Mouse (Mus musculus) liver, embryonic 14.5 days (tissue): ENCODE measurements around the gene Gpr37. TPM values are rescaled to one million over a fixed set of nuclear protein-coding genes. Genes with fewer than 3 reads are reported as not detected.

Source experiments
- ATAC-seq: fragments of 200-750 bp; cut with Nextera tagmentation; 2 replicates; pipeline ENCODE4 v1.8.0; 2017; ENCODE audit warnings: moderate number of reproducible peaks, mild to moderate bottlenecking, moderate library complexity; ENCODE audit not compliant: insufficient read depth
- DNase-seq, 3 experiments: peaks; one replicate each; pipeline ENCODE4 v3.0.0-alpha.2; 2012 to 2013; ENCODE audit warnings: low read depth in 3 of 3, low spot score in 3 of 3
- H3K27ac ChIP-seq: fragments of 300-500 bp; sonication (generic); 2 replicates; pipeline ENCODE4 v1.5.1; 2014; ENCODE audit warnings: moderate library complexity, mild to moderate bottlenecking, control low read depth, inconsistent platforms
- H3K27me3 ChIP-seq: fragments of 300-500 bp; sonication (generic); 2 replicates; pipeline ENCODE4 v1.6.1; 2014; ENCODE audit warnings: mild to moderate bottlenecking, low read length, moderate library complexity; ENCODE audit not compliant: control insufficient read depth, insufficient read depth
- H3K36me3 ChIP-seq: fragments of 300-500 bp; sonication (generic); replicated peaks from 2 replicates; pipeline ENCODE4 v1.6.1; 2014; ENCODE audit warnings: low read depth; ENCODE audit not compliant: control insufficient read depth, insufficient read depth
- H3K4me1 ChIP-seq, 2 experiments: fragments of 200-500 bp in 1 of 2; fragments of 300-500 bp in 1 of 2; sonication (generic) in 1 of 2; replicated peaks; 2 replicates each; pipeline ENCODE4 v1.6.1; 2012 to 2014; ENCODE audit warnings: antibody characterized with exemption in 1 of 2, inconsistent platforms in 1 of 2, low read length in 1 of 2; ENCODE audit not compliant: control insufficient read depth in 2 of 2, insufficient read depth in 2 of 2
- H3K4me2 ChIP-seq: fragments of 300-500 bp; sonication (generic); 2 replicates; pipeline ENCODE4 v1.6.1; 2014; ENCODE audit warnings: low read depth, mild to moderate bottlenecking, control low read depth, moderate library complexity
- H3K4me3 ChIP-seq, 2 experiments: fragments of 200-500 bp in 1 of 2; fragments of 300-500 bp in 1 of 2; sonication (generic) in 1 of 2; 2 replicates each; pipeline ENCODE4 v1.5.1; 2012 to 2014; ENCODE audit warnings: low read depth in 2 of 2, low read length in 2 of 2, mild to moderate bottlenecking in 2 of 2, control low read depth in 1 of 2, inconsistent platforms in 1 of 2, moderate library complexity in 1 of 2; ENCODE audit not compliant: insufficient read depth in 1 of 2
- H3K9ac ChIP-seq: fragments of 300-500 bp; sonication (generic); replicated peaks from 2 replicates; pipeline ENCODE4 v1.6.1; 2014; ENCODE audit warnings: mild to moderate bottlenecking, control low read depth, moderate library complexity
- H3K9me3 ChIP-seq: fragments of 300-500 bp; sonication (generic); 2 replicates; pipeline ENCODE4 v1.6.1; 2016; ENCODE audit warnings: low read length, mixed read lengths; ENCODE audit not compliant: control insufficient read depth
- CTCF ChIP-seq: IDR thresholded peaks from 2 replicates; pipeline ENCODE4 v1.5.1; 2016; ENCODE audit warnings: antibody characterized with exemption, low read depth, control low read depth
- EP300 ChIP-seq: IDR thresholded peaks from 2 replicates; pipeline ENCODE4 v1.6.1; 2016; ENCODE audit warnings: antibody characterized with exemption, low read depth
- WGBS: fragments of 180-500 bp; shearing (Covaris S2); extraction: QIAGEN DNeasy Blood & Tissue Kit; methylation state at CpG from one replicate; pipeline ENCODE4 v1.1.7; 2014; ENCODE audit not compliant: insufficient replicate concordance; 5-methylcytosine and 5-hydroxymethylcytosine counted together
- polyA plus RNA-seq, 2 experiments: library from polyadenylated mRNA; depleted of rRNA in 1 of 2; stranded (reverse) in 1 of 2; unstranded in 1 of 2; fragments of >200 nt; fragmentation: Nextera tagmentation in 1 of 2; extraction: Ambion mirVana in 1 of 2; gene quantifications; 2 replicates each; pipeline versions ENCODE4 v1.2.1 to v1.2.3; 2012 to 2014

Gpr37 gene
- 0.02 TPM in 2 replicates for polyA plus RNA-seq (2012; rRNA removed)
- 0.03 and 0.04 TPM in 2 replicates for polyA plus RNA-seq (2014; fragmentation: Nextera tagmentation; extraction: Ambion mirVana)

GRCm38 (mm10) chr6:25690629-25691028 lies at the start of gene Gpr37:
Gpr37 (minus strand) TSS chr6:25690729.
- H3K9ac ChIP-seq: no peak within 1 kb of the TSS
- DNase-seq: no peak
- H3K27ac ChIP-seq: no peak within 1 kb of the TSS
- TF ChIP-seq CTCF: no peak
- TF ChIP-seq EP300: no peak
- peak within 1 kb of the TSS; percentile 37 to 46 for H3K4me3 ChIP-seq
- no peaks in the 10 kb centered on the region for H3K4me1 ChIP-seq
- no peaks in the 10 kb centered on the region for H3K9me3 ChIP-seq
- WGBS: 25% methylated on average over 7 of the region's 7 CpGs
- ATAC-seq: no peak
- peaks cover 26% of the 10 kb centered on the region for H3K27me3 ChIP-seq
- no peaks in the 10 kb centered on the region for H3K36me3 ChIP-seq
- peak within 1 kb of the TSS; percentile 44 for H3K4me2 ChIP-seq

- DNase-seq: no peak
- Histone ChIP-seq H3K27ac (no peak overlapping the region), H3K4me2 (no peak overlapping the region), H3K4me1 (no peaks in the 10 kb centered on the region), H3K36me3 (no peaks in the 10 kb centered on the region), H3K9ac (no peak overlapping the region), H3K4me3 (no peak overlapping the region), H3K9me3 (no peaks in the 10 kb centered on the region), H3K27me3 (no peaks in the 10 kb centered on the region)
- no peak for ATAC-seq
- TF ChIP-seq CTCF (no peak), EP300 (no peak)
Observed at GRCm38 (mm10) chr6:25736533-25736932, 46.0 kb upstream of the Gpr37 start.

DNA sequence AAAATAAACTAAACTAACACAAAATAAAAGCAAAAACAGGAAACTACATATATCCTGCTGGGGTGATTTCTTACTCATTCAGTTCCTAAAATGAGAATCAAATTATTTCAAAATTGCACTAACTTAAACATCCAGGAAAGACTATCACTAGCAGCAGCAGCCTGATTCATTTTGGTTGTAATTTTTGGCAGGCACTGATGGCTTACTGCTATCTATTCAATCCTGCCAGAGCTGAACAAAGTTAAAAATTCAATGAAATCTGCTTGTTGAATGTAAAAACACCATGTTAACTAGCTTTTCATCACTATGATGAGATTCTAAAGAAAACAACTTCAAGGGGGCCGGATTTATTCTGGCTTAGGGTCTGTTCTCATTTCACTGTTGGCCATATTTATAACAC lies 36.0 kb upstream of the Gpr37 start:
- Histone ChIP-seq H3K27me3 (no peaks in the 10 kb centered on the region), H3K4me3 (no peak overlapping the region), H3K36me3 (no peaks in the 10 kb centered on the region), H3K9ac (no peak overlapping the region), H3K27ac (no peak overlapping the region), H3K4me1 (no peaks in the 10 kb centered on the region), H3K4me2 (no peak overlapping the region), H3K9me3 (no peaks in the 10 kb centered on the region)
- no peak for DNase-seq
- no peak for ATAC-seq
- TF ChIP-seq CTCF: no peak
- TF ChIP-seq EP300: no peak
- WGBS: 48% methylated on average over 1 of the region's 1 CpGs

- ATAC-seq (no peak), DNase-seq (no peak)
- Histone ChIP-seq H3K9me3 (no peaks in the 10 kb centered on the region), H3K27ac (no peak overlapping the region), H3K4me2 (no peak overlapping the region), H3K4me3 (no peak overlapping the region), H3K36me3 (no peaks in the 10 kb centered on the region), H3K9ac (no peak overlapping the region), H3K4me1 (no peaks in the 10 kb centered on the region), H3K27me3 (no peaks in the 10 kb centered on the region)
- WGBS: 26% methylated on average over 2 of the region's 2 CpGs
- TF ChIP-seq CTCF (no peak), EP300 (no peak)
Observed at GRCm38 (mm10) chr6:25710601-25711000, 20.1 kb upstream of the Gpr37 start.

DNA sequence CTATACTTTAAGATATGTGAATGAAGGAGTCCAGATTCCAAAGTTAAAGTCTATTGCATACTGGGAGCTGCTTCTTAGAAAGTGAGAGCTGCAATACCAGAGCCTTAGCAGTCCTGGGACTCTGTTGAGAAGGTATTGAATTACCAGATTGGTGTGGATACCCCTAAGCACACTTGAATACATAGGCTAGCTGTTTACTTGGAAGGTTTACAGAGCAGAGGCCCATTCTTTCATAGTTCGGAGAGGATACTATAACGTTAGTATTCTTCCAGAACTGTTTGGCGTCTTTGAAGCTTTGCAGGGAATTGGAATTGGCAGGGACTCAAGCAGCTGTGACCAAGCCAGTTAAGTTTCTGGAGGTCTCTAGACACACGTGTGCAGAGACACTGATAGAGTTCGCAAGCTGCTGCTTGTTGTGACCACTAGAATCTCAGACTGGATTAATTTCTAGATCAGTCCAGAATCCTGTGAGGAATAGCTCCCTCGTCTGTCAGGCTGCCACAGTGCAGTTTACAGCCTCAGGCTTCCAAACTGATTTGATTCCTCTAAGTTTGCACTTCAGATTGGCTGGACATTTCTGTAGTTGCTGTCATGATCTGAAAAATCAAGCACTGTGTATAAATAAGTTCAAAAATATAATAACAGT lies 18.8 kb upstream of the Gpr37 start:
- H3K36me3 ChIP-seq: no peaks in the 10 kb centered on the region
- no peak for DNase-seq
- no peaks in the 10 kb centered on the region for H3K4me1 ChIP-seq
- no peaks in the 10 kb centered on the region for H3K27me3 ChIP-seq
- ATAC-seq: no peak
- 47% methylated on average over 6 of the region's 6 CpGs for WGBS
- H3K27ac ChIP-seq: no peak overlapping the region
- H3K9me3 ChIP-seq: no peaks in the 10 kb centered on the region
- peak; percentile 17; the same call in 1 of the 2 replicates for TF ChIP-seq CTCF
- TF ChIP-seq EP300: no peak
- H3K4me2 ChIP-seq: no peak overlapping the region
- H3K9ac ChIP-seq: no peak overlapping the region
- H3K4me3 ChIP-seq: no peak overlapping the region
